Mouse (Mus musculus): ENCODE measurements around the gene Pebp1. TPM values are rescaled to one million over a fixed set of nuclear protein-coding genes. Genes with fewer than 3 reads are reported as not detected.

Gene Pebp1
- polyA plus RNA-seq, 1 experiment from 2014 or later = 1,104 TPM

DNA sequence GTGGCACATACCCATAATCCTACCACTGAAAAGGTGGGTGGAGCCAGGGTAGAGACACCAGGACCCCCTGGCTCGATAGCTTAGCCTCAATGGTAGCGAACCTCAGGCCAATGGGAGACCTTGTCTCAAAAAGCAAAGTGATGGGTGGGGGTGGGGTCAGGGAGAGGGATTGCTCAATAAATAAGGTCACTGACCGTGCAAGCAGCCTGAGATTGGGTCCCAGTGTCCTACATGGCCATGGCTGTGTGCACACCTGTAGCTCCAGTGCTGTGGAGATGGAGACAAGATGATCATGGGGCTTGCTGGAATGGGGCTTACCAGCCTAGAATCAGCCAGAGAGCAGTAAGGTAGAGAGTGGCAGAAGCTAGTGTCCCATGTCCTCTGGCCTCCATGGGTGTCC lies 35.7 kb downstream of the Pebp1 start:
- H3K9me3 ChIP-seq = no peaks in the 10 kb centered on the region
- no peak overlapping the region for H3K4me2 ChIP-seq
- ATAC-seq (replicated peaks) = no peak
- peaks cover 6% of the 10 kb centered on the region for H3K4me1 ChIP-seq
- no peaks in the 10 kb centered on the region for H3K27me3 ChIP-seq (replicated peaks)
- H3K27ac ChIP-seq = no peak overlapping the region
- peaks cover 40% of the 10 kb centered on the region for H3K36me3 ChIP-seq (replicated peaks)
- WGBS = 90% methylated on average over 3 of the region's 3 CpGs
- no peak overlapping the region for H3K4me3 ChIP-seq
- H3K9ac ChIP-seq = no peak overlapping the region

DNA sequence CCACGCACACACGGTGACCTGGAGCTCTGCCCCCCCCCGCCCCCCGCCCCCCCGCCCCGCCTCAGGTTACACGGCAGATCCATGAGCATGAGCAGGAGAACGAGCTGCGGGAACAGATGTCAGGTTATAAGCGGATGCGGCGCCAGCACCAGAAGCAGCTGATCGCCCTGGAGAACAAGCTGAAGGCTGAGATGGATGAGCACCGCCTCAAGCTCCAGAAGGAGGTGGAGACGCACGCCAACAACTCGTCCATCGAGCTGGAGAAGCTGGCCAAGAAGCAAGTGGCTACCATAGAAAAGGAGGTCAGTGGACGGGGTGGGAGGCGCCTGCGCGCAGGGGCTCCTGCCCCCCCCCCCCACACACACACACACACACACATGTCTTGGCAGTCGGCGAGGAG lies 36.6 kb downstream of the Pebp1 start:
- Histone ChIP-seq H3K9me3 (no peaks in the 10 kb centered on the region), H3K4me1 (peaks cover 6% of the 10 kb centered on the region), H3K27me3 (replicated peaks) (no peaks in the 10 kb centered on the region), H3K9ac (no peak overlapping the region), H3K4me3 (no peak overlapping the region), H3K36me3 (replicated peaks) (peaks cover 32% of the 10 kb centered on the region), H3K27ac (no peak overlapping the region), H3K4me2 (no peak overlapping the region)
- ATAC-seq (replicated peaks) = no peak
- WGBS = 83% methylated on average over 22 of the region's 24 CpGs

DNA sequence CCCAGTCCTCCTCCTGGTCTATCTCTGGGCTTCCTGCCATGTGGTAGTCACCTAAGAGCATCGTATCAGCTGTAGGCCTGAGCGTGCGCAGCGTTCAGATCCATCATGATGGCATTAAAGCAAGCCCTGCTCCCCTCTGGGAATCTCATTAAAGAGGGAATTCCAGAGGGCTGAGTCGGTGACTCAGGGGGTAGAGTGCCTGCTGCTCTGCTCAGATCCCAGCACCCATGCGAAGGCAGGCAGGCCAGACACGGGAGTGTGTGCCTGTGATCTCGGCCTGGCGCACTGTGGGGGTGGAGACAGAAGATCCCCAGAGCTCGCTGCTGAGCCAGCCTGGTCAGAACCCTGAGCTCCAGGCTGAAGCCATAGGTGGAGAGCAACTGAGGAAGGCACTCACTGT lies 39.1 kb downstream of the Pebp1 start:
- 38% methylated on average over 10 of the region's 10 CpGs for WGBS
- no peak overlapping the region for H3K4me3 ChIP-seq
- no peak for ATAC-seq (replicated peaks)
- H3K27ac ChIP-seq = no peak overlapping the region
- no peaks in the 10 kb centered on the region for H3K27me3 ChIP-seq (replicated peaks)
- H3K4me1 ChIP-seq = peaks cover 26% of the 10 kb centered on the region
- H3K9ac ChIP-seq = no peak overlapping the region
- no peak overlapping the region for H3K4me2 ChIP-seq
- peaks cover 24% of the 10 kb centered on the region for H3K36me3 ChIP-seq (replicated peaks)
- H3K9me3 ChIP-seq = no peaks in the 10 kb centered on the region

DNA sequence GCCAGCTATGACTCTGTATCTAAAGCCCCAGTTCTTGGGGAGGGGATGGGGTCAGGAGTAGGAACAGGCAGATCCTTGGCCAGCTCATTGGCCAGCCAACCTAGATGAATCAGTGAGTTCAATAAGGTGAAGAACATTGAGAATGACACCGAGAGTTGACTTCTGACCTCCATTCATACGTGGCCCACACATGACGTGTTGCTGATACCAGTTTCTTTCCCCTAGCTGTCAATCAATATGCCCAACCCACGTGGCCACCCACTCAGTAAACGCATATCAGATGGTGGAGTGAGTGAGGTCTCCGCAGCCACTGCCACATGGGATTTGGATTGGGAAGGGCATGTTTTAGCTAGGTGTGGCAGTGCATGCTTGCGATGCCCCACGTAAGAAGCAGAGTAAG lies 42.3 kb downstream of the Pebp1 start:
- H3K27me3 ChIP-seq (replicated peaks) = no peaks in the 10 kb centered on the region
- no peak for ATAC-seq (replicated peaks)
- peaks cover 30% of the 10 kb centered on the region for H3K4me1 ChIP-seq
- H3K9me3 ChIP-seq = no peaks in the 10 kb centered on the region
- H3K4me2 ChIP-seq = no peak overlapping the region
- 89% methylated on average over 8 of the region's 8 CpGs for WGBS
- no peak overlapping the region for H3K27ac ChIP-seq
- no peak overlapping the region for H3K9ac ChIP-seq
- H3K36me3 ChIP-seq (replicated peaks) = no peaks in the 10 kb centered on the region
- H3K4me3 ChIP-seq = no peak overlapping the region

DNA sequence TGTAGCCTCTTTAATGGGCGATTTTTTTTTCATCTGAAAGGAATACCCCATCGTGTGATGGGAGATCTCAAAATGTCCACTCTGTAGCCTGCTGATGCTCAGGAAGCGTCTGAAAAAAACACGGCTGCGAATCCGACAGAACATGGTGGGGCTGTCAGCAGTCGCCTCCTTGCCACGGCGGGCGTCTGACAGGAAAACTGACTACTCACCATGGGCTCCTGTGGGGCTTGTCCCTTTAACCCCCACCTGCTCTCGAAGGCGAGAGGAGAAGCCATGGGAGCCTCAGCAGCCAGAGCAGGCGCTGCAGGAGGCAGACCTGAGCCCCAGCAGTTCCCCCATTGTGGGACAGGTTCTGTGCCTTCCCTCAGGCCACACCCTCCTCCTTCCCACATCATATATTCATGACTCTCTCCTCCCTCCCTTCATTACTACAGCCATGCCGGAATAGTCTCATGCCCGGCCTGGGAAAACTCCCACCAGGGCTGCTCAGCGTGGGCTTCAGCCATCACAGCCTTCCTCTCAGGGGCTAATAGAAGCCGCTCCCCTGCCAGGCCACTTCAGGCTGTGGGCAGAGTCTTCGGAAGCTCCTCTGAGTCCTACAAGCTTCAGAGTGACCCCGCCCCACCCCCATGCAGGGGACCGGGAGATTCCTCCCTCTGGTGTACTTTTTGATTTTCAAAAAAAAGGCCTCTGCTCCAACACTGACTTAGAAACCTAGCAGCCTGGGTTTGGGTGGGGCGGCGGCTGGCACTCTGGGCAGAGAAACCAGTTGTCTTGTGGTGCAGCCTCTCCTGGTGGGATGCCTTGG lies 44.5 kb downstream of the Pebp1 start:
- Histone ChIP-seq H3K9ac (peak overlapping the region; percentile 72), H3K27ac (peak overlapping the region; percentile 94), H3K4me2 (peak overlapping the region; percentile 77), H3K4me3 (peak overlapping the region; percentile 57), H3K27me3 (replicated peaks) (no peaks in the 10 kb centered on the region), H3K9me3 (no peaks in the 10 kb centered on the region), H3K4me1 (peaks cover 31% of the 10 kb centered on the region), H3K36me3 (replicated peaks) (no peaks in the 10 kb centered on the region)
- WGBS = 21% methylated on average over 22 of the region's 22 CpGs
- peak; percentile 18 for ATAC-seq (replicated peaks)

DNA sequence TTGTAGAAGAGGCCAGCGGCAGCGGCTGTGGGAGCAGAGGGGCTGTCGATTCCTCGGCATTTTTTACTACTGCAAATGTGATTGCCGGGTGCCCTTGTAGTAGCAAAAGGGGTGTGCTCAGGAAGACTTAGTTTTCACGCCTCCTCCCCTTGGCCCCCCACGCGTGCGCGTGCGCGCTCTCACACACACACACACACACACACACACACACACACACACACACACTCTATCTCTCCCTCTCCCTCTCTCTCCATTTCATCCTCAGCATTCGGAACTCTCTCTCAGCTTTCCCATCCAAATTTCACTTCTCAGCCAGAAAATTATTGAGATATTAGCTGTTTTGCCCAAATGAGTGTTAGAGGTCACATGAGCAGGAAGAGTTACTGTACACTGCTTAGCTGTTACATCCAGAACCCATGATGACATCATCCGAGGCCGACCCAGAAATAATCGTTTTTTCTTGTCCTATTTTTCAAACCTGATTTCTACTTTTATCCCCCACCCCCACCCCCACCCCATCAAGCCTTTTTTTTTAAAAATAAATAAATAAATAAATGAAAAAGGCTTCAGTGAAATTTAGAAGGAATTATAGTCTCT lies 45.4 kb downstream of the Pebp1 start:
- Histone ChIP-seq H3K4me2 (peak overlapping the region; percentile 77), H3K9me3 (no peaks in the 10 kb centered on the region), H3K4me1 (peaks cover 31% of the 10 kb centered on the region), H3K4me3 (peak overlapping the region; percentile 57), H3K9ac (peak overlapping the region; percentile 72), H3K27ac (peak overlapping the region; percentile 94), H3K36me3 (replicated peaks) (no peaks in the 10 kb centered on the region), H3K27me3 (replicated peaks) (no peaks in the 10 kb centered on the region)
- 17% methylated on average over 15 of the region's 16 CpGs for WGBS
- ATAC-seq (replicated peaks) = peak; percentile 46; the same call in 1 of the 2 replicates

DNA sequence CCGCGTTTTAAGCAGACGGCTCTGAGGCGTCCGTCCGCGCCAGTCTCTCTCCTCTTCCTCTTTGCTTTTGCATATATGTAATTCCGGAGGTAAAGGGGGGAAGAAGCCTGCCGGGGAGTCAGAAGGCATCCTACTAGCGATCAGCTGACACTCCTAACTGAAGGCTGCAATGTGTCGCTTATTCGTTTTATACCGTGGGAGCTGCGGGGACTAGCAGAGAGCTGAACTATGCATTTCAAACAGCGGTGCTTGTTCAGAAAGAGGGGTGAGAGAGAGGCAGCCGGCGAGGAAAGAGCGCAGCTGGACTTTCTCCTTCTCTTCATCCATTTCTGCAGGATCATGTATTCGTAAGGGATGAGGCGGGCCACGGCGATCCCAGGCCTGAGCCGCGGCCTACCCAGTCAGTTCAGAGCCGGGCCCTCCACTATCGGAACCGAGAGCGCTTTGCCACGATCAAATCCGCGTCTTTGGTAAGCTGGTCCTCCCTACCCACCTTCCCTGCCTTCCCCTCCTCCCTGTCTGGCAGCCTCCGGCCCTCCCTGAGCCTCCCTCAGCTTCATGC lies 46.6 kb downstream of the Pebp1 start:
- peak overlapping the region; percentile 77 for H3K4me2 ChIP-seq
- peaks cover 31% of the 10 kb centered on the region for H3K4me1 ChIP-seq
- H3K4me3 ChIP-seq = peak overlapping the region; percentile 57
- WGBS = 2% methylated on average over 32 of the region's 32 CpGs
- H3K36me3 ChIP-seq (replicated peaks) = no peaks in the 10 kb centered on the region
- peak overlapping the region; percentile 72 for H3K9ac ChIP-seq
- H3K9me3 ChIP-seq = no peaks in the 10 kb centered on the region
- peak overlapping the region; percentile 94 for H3K27ac ChIP-seq
- peak; percentile 57 for ATAC-seq (replicated peaks)
- H3K27me3 ChIP-seq (replicated peaks) = no peaks in the 10 kb centered on the region

DNA sequence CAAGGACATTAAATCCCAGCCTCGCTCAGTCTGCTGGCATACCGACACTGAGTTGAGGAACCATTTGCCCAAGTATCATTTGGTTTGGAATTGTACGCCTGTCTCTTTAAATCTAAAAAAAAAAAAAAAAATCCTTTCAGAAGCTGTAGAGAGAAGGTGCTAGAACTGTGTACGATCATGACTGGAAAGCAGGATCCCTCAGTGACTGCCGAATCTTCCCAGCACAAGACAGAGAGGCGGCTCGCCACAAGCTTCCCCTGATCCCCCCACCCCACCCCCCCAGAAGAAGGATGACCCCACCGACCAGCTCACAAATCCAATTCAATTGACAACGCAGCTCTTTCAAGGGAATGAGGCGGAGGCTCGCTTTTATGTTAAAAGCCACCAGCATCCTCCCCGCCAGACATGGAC lies 47.1 kb downstream of the Pebp1 start:
- Histone ChIP-seq H3K9ac (peak overlapping the region; percentile 72), H3K27me3 (replicated peaks) (no peaks in the 10 kb centered on the region), H3K4me3 (peak overlapping the region; percentile 57), H3K9me3 (no peaks in the 10 kb centered on the region), H3K4me2 (peak overlapping the region; percentile 77), H3K4me1 (peaks cover 30% of the 10 kb centered on the region), H3K27ac (peak overlapping the region; percentile 94), H3K36me3 (replicated peaks) (no peaks in the 10 kb centered on the region)
- ATAC-seq (replicated peaks) = peak; percentile 81
- WGBS = 4% methylated on average over 12 of the region's 12 CpGs

DNA sequence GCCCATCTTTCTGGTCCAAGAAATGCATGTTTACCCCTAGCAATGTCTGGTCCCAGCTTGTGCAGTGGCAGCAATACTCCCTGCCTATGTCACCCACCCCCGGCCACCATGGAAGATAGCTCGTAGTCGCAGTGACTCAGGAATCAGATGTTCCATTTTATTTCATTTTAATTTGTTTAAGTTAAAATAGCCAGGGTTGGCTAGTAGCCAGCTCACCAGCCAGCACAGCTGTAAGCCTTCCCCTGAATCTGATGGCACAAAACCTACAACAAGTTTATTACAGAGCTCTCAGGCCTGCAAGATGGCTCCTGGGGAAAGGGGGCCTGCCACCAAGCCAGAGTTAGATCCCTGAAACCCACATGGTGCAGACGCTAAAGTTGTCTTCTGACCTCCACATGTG lies 48.3 kb downstream of the Pebp1 start:
- H3K4me1 ChIP-seq = peaks cover 18% of the 10 kb centered on the region
- no peaks in the 10 kb centered on the region for H3K9me3 ChIP-seq
- no peak for ATAC-seq (replicated peaks)
- H3K27ac ChIP-seq = no peak overlapping the region
- WGBS = 87% methylated on average over 4 of the region's 4 CpGs
- no peaks in the 10 kb centered on the region for H3K36me3 ChIP-seq (replicated peaks)
- H3K9ac ChIP-seq = no peak overlapping the region
- H3K4me3 ChIP-seq = no peak overlapping the region
- H3K4me2 ChIP-seq = no peak overlapping the region
- no peaks in the 10 kb centered on the region for H3K27me3 ChIP-seq (replicated peaks)

DNA sequence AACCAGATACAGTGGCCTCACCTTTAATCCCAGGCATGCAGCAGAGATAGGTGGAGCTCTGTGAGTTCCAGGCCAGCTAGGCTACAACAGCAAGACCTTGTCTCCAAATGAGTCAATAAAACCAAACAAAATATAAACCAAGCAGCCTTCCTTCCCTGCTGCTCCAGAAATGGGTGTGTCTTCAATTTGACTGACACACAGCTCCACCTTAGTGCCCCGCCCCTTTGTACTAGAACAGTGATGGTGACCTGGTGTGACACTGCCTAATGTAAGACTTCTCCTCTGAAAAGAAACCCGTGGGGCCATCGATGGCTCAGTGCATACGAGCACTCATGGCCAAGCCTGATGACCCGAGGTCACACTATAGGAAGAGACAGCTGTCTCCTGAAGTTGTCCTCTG lies 50.9 kb downstream of the Pebp1 start:
- Histone ChIP-seq H3K27me3 (replicated peaks) (no peaks in the 10 kb centered on the region), H3K9me3 (no peaks in the 10 kb centered on the region), H3K4me1 (peaks cover 7% of the 10 kb centered on the region), H3K4me3 (no peak overlapping the region), H3K27ac (no peak overlapping the region), H3K4me2 (no peak overlapping the region), H3K9ac (no peak overlapping the region), H3K36me3 (replicated peaks) (no peaks in the 10 kb centered on the region)
- no peak for ATAC-seq (replicated peaks)
- 79% methylated on average over 5 of the region's 5 CpGs for WGBS
